Mouse (Mus musculus) lung, postnatal 14 days (tissue): ENCODE measurements around the gene Gm14391.
"Not testable (repeated sequence)": the region's sequence is repeated elsewhere in the genome, so short reads cannot be mapped to it uniquely, and the experiment has no call there.

Experiments used
- DNase-seq: peaks from one replicate; pipeline ENCODE4 v3.0.0; 2021

The Gm14391 gene

DNA sequence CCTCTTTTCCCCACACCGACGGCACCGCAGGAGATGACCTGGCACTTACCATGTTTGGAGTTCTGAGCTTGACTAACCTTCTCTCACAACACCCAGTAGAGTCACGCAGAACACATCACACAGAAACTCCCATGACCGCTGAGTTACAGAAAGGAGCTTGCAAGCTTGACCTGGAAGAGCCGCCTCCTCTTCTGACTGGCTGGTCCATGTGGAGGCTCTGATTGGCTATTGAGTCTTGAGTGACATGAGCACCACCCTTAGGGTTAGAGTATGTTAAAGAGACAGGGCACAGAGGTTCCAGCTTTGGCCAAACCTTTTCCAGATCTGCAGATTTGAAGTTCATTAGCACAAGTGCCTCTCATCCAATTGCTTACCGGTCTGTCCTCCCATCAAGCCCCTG is at the start of gene Gm14391:
Gm14391 (minus strand) TSS at position 186 of the 400 bp plus-strand sequence.
- not testable (repeated sequence) for DNase-seq

DNA sequence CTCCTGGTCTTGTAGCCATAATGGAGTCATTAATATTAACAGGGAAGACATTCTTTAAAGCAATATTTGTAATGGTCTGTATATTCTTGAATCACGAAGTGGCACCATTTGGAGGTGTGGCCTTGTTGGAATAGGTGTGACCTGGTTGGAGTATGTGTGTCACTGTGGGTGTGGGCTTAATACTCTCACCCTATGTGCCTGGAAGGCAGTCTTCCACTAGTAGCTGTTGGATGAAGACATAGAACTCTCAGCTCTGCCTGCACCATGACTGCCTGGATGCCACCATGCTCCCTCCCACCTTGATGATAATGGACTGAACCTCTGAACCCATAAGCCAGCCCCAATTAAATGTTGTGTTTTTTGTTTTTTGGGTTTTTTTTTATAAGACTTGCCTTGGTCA is 27.7 kb downstream of the Gm14391 start:
- DNase-seq, result not testable (repeated sequence)

DNA sequence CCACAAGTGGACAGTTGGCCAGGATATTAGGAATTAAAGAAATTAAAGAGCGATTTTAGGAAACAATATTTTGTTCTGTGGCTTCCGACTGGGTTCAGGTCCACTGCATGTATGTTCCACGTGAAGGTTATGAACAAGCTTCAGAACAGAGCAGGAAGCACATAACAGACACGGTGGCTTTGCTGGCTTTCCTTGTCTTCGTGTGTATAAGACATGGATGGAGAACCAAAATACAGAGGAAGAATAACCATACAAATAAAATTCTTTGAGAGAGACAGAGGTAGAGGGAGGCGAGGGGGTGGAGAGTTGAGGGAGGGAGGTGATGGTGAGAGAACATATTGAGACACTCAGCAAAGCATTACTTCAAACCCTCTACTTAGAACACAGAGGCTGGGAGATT is 30.4 kb downstream of the Gm14391 start:
- DNase-seq, result no peak

DNA sequence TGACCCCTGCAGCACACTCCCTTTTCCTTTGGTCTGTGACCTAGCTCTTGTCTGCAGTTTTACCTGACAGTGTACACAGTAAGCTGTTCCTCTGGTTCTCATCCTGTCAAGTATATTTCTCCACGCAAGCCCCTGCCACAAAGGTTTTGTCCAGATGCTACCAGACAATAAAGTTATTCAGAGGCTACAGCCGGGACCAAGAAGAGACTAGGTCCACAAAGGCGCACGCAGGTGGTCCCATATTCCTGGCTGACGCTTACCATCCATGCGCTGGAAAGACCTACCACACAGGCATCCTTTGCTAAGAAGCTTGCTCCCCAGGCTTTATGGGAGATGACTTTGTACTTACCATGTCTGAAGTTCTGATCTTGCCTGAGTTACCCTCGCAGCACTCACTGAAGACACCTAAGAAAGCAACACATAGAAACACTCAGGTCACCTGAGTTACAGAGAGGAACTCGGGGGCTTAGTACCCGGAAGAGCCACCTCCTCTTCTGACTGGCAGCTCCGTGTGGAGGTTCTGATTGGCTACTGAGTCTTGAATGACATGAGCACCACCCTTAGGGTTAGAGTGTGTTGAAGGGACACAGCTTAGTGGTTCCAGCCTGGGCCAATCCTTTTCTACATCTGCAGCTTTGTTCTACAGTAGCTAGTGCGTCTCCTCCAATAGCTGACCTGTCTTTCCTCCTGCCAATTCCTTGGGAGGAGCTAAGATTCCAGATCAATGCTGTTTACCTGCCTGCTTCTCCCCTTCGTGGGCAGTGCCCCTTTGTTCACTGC is 31.1 kb downstream of the Gm14391 start, which contains the start of gene Gm14443:
Gm14443 (minus strand) TSS at position 471 of the 780 bp plus-strand sequence.
- not testable (repeated sequence) for DNase-seq

DNA sequence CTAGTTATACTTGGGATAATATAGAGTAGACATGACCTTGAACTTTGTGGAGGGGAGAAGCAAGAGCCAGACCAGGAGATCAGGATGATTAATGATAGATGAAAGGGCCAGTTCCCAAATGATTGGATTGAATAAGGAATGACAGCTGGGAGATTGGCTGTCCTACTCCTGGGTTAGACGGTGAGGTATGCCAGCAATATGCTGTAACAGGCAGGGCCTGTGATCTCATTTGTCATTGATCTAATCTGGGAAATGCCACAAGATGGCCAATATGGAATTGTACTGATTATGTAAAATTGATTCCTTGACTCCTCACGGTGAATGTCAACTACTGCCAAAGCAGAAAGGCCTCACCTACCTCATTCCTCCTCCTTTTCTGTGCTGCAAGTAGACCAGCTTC is 32.7 kb downstream of the Gm14391 start:
- not testable (repeated sequence) for DNase-seq

DNA sequence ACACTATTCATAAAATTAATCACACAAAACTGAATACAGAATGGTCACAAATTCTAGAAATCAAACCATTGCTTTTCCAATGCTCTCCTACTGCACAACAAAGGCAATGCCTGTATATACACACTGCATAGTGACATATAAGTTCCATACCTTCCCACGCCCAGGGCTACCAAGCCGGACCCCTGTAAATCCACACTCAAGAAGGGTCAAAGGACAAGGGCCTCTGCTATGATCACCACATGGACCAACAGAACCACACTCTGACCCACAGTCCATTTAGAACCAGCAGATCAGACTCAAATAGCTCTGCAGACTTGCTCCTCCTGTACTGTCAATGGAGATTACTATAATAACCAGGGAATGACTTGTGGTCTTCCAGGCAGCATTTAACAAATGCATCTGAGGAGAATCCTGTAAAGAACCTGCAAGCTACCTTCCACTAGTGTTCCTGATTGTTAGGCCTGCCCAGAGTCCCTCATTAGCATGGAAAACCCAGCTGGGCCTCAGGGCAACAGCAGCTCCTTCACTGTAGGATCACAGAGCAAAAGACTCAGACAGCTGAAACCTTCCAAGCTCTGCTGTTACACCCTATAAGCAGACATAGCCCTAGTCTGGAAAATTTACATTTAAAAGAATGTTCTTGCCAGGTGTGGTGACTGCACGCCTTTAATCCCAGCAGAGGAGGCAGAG is 33.7 kb downstream of the Gm14391 start:
- not testable (repeated sequence) for DNase-seq

DNA sequence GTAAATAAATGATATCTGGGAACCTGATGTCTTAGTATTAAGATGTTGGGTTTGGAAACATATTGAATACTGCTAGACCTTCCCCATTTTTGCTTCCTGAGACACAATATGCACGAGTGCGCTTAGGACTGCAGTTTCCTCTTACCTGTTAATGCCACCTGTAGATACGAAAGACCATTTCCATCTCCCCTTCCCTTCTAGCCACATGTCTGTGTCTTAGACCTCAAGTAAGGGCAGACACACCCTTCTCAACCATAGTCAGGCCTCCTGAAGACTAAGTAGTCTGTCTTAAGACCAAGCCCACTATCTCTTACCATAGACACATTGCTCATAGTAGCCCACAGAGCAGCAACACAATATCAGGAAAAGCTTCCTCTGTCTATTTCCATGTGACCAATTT is 34.6 kb downstream of the Gm14391 start:
- no peak for DNase-seq

DNA sequence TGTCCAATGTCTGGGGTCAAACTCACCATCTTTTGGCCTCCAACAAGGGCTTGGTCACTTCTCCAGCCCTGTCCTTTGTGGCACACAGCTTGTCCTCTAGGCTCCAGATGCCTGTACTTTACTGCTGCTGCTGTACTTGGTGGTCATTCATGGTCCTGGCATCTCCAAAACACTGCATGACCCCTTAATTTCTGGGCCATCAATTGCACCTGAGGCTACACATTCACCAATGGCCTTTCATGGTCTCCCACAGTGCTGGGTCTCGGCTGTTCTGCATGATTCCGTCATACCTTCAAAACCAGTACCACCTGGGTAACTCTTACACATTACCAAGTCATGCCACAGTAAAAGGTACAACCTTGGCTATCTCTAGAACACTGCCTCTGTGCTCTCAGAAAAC is 39.8 kb downstream of the Gm14391 start:
- not testable (repeated sequence) for DNase-seq

DNA sequence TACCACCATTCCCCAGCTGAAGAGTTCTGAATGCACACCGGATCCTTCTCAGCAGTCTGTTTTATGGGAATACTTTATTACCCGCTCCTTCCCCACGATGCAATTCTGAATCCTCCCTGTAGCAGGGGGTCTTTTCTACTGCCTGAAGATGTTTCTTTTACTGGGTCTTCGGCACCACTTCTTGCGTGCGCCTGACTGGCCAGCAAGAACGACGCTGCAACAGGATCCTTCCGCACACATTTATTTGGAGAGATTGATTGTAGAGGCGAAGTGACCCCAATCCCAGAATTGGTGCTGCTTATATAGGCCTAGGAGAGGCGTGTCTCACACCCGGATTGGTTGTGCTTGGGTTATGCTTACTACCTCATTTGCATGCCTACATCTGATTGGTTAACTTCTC is 41.6 kb downstream of the Gm14391 start:
- not testable (repeated sequence) for DNase-seq

DNA sequence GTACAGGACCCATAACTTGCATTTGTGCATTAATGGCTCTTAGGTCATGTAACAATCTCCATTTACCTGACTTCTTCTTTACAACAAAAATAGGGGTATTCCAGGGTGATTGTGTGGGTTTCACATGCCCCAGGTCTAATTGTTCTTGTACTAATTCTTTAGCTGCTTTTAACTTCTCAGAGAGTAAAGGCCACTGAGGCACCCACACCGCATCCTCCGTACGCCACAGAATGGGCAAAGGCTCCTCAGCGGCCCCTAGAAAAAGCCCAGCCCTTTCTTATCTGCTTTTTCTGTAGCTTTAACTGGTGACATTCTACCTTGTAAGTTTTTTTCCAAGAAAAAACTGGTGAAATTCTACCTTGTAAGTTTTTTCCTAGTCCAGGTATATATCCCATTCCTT is 45.3 kb downstream of the Gm14391 start:
- not testable (repeated sequence) for DNase-seq

DNA sequence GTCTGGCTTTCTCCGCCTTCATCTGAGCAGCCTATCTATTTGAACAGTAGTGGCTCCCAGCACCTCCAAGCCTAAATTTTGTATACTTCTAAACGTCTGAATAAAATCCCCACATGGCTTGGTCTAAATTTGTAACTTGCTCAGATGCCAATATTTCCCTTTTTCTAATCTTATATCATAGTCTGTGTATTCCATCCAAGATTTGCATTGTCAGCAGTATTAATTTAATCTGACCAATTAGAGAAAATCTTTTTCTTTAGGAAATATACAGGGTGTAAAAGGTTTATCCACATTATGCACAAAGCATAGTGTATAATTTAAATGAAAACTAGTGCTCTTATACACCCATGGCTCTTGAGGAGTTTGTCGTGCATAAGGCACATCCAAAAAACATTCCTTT is 48.1 kb downstream of the Gm14391 start:
- no peak for DNase-seq

DNA sequence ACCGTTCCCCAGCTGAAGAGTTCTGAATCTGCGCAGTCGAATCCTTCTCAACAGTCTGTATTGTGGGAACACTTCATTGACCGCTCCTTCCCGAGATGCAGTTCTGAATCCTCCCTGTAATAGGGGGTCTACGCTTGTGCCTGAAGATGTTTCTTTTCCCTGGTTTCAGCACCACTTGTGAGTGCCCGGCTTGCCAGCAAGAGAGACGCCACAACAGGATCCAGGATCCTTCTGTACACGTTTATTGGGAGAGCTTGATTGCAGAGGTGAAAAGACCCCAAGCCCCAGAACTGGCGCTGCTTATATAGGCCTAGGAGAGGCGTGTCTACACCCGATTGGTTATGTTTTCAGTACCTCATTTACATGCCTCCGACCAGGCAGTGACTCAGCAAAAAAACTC is 50.0 kb downstream of the Gm14391 start:
- no peak for DNase-seq

DNA sequence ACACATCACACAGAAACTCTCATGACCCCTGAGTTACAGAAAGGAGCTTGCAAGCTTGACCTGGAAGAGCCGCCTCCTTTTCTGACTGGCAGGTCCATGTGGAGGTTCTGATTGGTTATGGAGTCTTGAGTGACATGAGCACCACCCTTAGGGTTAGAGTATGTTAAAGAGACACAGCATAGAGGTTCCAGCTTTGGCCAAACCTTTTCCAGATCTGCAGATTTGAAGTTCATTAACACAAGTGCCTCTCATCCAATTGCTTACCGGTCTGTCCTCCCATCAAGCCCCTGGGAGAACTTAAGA is 64.8 kb downstream of the Gm14391 start, which contains the start of gene Gm14399:
Gm14399 (minus strand) TSS at position 20 of the 303 bp plus-strand sequence.
- not testable (repeated sequence) for DNase-seq

DNA sequence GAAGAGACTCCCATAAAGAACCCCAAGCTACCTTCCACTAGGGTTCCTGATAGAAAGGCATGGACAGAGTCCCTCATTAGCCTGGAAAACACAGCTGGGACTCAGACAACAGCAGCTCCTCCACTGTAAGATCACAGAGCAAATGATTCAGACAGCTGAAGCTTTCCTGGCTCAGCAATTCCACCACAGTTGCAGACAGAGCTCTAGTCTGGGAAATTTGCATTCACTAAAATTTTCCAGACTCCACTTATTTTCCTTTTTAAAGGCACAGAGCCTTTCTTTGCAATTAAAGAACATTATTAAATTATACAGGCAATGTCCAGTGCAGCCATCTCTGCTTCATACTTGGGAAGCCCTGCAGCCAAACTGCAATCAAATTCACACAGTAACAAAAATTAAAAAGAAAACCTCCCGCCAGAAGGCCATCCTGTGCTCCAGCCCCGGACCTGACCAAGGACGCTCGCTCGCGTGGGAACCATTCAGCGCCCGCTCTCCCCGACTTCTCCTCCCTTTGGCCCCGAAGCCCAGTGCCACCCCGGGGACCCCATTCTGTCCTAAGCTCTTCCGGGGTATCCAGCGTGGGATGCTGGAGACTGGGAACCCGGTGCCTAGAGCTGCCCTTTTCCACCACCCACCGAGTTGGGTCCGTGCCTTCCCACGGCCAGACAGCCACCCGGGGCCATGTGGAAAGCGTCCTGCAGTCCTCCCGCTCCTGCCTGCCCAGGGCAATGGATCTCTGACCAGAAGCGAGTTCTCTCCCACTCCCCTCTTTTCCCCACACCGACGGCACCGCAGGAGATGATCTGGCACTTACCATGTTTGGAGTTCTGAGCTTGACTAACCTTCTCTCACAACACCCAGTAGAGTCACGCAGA is 65.4 kb downstream of the Gm14391 start:
- not testable (repeated sequence) for DNase-seq
